Mouse (Mus musculus) MEL (cell line): ENCODE data around the gene Pole3.

Experiments
- CTCF ChIP-seq, 3 experiments: IDR thresholded peaks in 2 of 3; conservative IDR thresholded peaks in 1 of 3; 2 replicates each; pipeline ENCODE4 v1.5.1; 2011 to 2012; ENCODE audit warnings: low read length in 3 of 3, low read depth in 2 of 3, mild to moderate bottlenecking in 2 of 3, improper control_type of control experiment in 1 of 3, inconsistent platforms in 1 of 3, mixed read lengths in 1 of 3, moderate library complexity in 1 of 3; ENCODE audit not compliant: control insufficient read depth in 1 of 3, insufficient read depth in 1 of 3, poor library complexity in 1 of 3, severe bottlenecking in 1 of 3
- ELF1 ChIP-seq: IDR thresholded peaks from 2 replicates; pipeline ENCODE4 v1.6.1; 2014; ENCODE audit warnings: low read depth, mild to moderate bottlenecking, inconsistent platforms, low read length, improper control_type of control experiment, moderate library complexity
- POLR2A ChIP-seq, 2 experiments: IDR thresholded peaks; 2 replicates each; pipeline ENCODE4 v1.6.1; 2011 to 2012; ENCODE audit warnings: low read length in 2 of 2, mild to moderate bottlenecking in 2 of 2, control low read depth in 1 of 2, improper control_type of control experiment in 1 of 2, low read depth in 1 of 2, moderate library complexity in 1 of 2; ENCODE audit not compliant: control insufficient read depth in 1 of 2, insufficient read depth in 1 of 2, poor library complexity in 1 of 2
- USF1 ChIP-seq: IDR thresholded peaks from 2 replicates; pipeline ENCODE4 v1.6.1; 2014; ENCODE audit warnings: low read depth, mild to moderate bottlenecking, inconsistent platforms, low read length, improper control_type of control experiment, moderate library complexity

DNA sequence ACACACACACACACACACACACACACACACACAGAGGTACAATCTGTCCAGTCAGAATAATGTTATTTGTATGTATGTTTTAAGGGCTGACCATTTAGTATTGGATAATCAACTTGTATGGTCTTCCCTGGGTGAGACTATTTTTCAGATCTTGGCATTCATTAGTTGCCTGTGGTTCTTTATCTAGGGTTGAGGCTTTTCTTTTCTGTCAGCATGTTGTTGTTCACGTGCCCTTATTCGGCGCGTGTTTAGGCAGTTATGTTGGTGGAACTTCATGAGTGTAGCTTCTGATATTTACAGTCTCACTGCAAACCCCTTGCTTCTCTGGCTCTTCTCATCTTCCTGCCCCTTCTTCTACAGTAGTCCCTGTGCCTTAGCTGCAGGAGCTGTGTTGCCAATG lies 2.8 kb upstream of the Pole3 start:
- TF ChIP-seq CTCF (IDR thresholded peaks at IDR 0.05 in 2 of 3, conservative IDR thresholded peaks at IDR 0.05 in 1 of 3; ENCODE audit: control insufficient read depth in 1 of 3, insufficient read depth in 1 of 3, low read depth in 2 of 3, low read length in 3 of 3, poor library complexity in 1 of 3, severe bottlenecking in 1 of 3) (no peak), ELF1 (no peak), POLR2A (IDR thresholded peaks at IDR 0.05; ENCODE audit: control insufficient read depth in 1 of 2, insufficient read depth in 1 of 2, low read depth in 1 of 2, low read length in 2 of 2, poor library complexity in 1 of 2) (no peak), USF1 (no peak)
